Mouse (Mus musculus) CD8-positive naive resting alpha-beta T cell, adult 2 months (primary cell): ENCODE results near the gene Zranb3.
A peak's percentile ranks its signal among the peaks of the same experiment; 100 is the strongest.
"Not testable (repeated sequence)": the region's sequence is repeated elsewhere in the genome, so short reads cannot be mapped to it uniquely, and the experiment has no call there.

ENCODE experiments used
- DNase-seq, 2 experiments: peaks; one replicate each; pipeline ENCODE4 v3.0.0; 2022; ENCODE audit warnings: low read depth in 2 of 2, low spot score in 2 of 2

Gene Zranb3

GRCm38 (mm10) chr1:128102641-128103461, at the start of gene Zranb3, which contains the start of gene R3hdm1:
Gene Zranb3, minus strand, starts transcription at chr1:128103047.
Gene R3hdm1, plus strand, starts transcription at chr1:128103301.
- DNase-seq, result peak; percentile 94 to 96

GRCm38 (mm10) chr1:128141737-128142136, 38.9 kb upstream of the Zranb3 start:
- no peak for DNase-seq

DNA sequence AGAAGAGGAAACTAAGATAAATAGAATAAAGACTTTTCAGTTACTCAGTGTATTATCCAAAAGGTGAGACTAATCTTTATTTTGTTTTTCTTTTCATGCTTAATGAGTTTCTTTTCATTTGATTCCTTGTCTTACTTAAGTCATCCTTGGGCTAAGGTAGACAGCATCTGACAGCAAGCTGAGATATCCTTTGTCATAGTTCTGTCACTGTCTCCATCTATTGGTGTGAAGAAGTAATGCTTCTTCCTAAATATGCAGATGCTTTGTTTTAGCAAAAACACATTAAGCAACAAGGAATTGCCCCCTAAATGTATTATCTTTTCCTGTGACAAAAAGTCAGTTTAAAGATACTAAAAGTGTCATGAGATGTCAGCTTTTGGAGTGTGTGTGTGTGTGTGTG, 38.2 kb upstream of the Zranb3 start:
- DNase-seq, result no peak

DNA sequence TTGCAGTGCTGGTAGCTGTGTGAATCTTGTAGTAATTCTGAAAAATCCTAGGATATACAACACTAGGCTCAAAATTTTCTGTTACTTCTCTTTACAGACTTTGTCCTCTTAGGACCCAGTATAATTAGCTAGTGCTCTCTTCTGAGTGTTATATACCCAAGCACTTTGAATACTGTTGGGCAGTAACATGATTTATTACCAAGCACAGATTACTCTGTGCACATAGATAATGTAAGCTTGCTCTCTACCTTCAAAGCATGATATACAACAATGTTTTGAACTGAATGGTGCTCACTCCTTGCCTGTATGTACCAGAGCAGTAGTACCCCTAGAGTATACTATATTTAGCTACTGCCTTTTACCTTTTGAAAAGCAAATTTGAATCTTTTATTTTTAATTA, 33.4 kb upstream of the Zranb3 start:
- DNase-seq, result not testable (repeated sequence)

- no peak for DNase-seq
These were observed 18.2 kb upstream of the Zranb3 start for GRCm38 (mm10) chr1:128120913-128121627.

GRCm38 (mm10) chr1:128103520-128104088, 757 bp upstream of the Zranb3 start:
- peak in 1 of 2 experiments; percentile 59 for DNase-seq

- DNase-seq, result no peak
These were observed 601 bp downstream of the Zranb3 start for GRCm38 (mm10) chr1:128102251-128102640.

DNA sequence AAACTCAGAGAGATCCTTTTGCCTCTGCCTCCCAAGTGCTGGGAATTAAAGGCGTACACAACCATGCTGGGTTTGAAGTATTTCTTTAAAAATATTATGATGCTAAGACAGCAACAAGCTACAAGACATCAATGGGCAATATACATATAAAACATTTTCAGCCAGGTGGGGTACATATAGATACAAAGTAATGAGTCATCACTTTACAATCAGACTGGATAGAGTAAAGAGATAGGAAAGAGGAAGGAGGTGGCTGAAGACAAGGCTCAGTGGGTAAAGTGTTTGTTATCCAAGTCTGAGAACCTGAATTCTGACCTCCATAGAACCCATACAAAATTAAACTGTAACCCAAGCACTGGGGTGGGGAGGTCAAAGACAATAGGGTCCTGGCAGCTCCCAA, 4.5 kb downstream of the Zranb3 start:
- DNase-seq, result no peak

GRCm38 (mm10) chr1:128094686-128095085, 8.2 kb downstream of the Zranb3 start:
- DNase-seq, result no peak

GRCm38 (mm10) chr1:128082800-128083199, 20.0 kb downstream of the Zranb3 start:
- no peak for DNase-seq

DNA sequence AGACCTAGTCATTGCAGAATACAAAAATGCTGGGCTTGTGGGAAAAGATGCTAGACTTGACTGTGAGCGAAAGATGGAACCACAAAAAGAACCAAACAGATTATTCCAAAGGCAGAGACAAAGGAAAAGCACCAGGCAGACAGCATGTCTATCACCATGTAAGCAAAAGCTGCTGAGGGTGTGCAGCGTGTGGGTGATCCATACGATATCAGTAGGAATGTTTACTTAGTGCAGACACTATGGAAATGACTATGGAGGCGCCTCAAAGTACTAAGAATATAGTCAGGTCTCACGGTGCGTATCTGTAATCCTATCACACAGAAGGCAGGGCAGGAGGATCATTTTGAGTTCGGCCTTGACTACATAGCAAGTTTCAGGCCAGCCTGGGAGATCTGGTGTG, 21.0 kb downstream of the Zranb3 start:
- DNase-seq, result no peak

- no peak for DNase-seq
These were observed 21.7 kb downstream of the Zranb3 start for GRCm38 (mm10) chr1:128080936-128081696.

DNA sequence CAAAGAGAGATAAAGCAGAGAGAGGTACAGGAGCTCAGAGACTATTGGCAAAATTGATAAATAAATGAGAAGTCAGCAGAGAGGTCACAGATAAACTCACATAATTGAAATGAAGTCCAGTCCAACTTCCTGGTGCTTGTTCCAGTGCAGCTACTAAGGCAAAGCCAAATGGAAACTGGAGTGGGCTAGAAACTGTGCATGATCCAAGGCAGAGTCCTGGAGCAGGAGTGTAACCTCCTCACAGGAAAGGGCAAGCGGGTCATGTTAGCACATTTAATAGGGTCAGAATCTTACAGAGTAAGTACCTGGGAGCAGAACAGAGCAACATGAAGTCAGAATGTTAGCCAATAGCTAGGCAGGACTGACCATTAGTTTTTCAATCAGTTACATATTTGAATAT, 24.2 kb downstream of the Zranb3 start:
- no peak for DNase-seq

- DNase-seq, result no peak
These were observed 25.1 kb downstream of the Zranb3 start for GRCm38 (mm10) chr1:128077788-128078187.

DNA sequence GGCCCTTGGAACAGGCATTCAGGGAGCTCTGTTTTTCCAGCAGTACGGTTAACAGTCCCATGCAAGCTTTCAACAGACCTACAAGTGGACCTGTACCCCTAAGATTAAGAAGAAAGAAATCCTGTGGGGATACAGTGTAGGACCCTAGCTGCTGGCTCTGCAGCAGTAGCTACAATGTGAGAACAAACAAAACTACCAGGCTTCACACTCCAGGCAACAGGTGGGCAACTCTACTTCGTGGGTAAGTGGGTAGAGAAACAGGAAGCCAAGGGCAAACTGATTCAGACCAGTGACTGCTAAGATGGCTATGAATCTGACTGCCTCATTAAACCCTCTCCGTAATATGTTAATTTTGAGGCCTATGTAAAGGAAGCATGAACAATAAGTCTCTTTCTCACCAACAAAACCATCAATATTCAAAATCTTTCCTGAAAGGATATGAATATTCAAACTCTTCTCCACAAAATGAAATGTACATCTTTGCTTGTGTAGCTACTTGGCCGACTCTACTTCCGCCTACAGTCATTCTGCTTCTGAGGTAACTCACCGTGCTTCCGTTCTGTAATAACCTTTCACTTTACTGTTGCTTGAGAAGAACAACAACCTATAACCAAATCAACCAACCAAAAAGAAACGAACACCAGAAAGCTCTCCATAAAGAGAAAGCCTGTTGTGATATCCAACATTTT, 25.9 kb downstream of the Zranb3 start:
- DNase-seq, result no peak

GRCm38 (mm10) chr1:128073051-128073450, 29.8 kb downstream of the Zranb3 start:
- DNase-seq, result no peak

DNA sequence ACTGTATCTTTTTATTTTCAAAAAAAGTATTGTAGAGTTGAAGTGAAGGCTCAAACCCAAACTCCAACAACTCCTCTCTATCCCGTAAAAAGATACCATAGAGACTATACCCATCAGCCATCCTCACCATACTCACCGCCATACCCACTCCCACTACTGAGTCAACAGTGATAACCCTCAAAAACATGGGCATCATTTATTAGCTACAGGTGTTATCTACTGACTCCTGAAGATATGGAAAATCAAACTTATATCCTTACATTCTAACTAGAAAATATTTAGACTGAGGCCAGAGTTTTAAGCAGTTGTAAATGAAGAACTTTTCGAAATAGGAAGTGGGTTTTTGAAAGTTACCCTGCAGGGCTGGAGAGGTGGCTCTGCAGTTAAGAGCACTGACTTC, 32.8 kb downstream of the Zranb3 start:
- no peak for DNase-seq

GRCm38 (mm10) chr1:128068945-128069397, 33.9 kb downstream of the Zranb3 start:
- no peak for DNase-seq

DNA sequence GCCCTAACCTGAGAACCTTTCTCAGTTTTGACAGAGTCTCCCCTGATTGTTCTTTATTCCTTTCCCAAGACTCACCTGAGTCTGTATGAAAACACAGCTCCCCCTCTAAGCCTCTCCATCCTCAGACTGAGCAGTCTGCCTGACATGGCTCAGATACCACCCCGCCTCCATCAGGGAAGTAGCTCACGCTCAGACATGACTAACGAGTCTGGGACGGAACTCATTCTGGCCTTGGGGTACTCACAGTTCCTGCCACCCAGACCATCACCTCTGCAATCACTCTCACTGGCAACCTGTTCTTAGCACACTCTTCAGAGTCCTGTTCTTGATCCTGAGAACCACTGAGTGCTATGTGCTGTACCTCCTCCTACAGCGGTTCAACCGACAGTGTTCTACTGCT, 38.1 kb downstream of the Zranb3 start:
- DNase-seq, result no peak

GRCm38 (mm10) chr1:128062167-128062566, 40.7 kb downstream of the Zranb3 start:
- DNase-seq, result no peak

DNA sequence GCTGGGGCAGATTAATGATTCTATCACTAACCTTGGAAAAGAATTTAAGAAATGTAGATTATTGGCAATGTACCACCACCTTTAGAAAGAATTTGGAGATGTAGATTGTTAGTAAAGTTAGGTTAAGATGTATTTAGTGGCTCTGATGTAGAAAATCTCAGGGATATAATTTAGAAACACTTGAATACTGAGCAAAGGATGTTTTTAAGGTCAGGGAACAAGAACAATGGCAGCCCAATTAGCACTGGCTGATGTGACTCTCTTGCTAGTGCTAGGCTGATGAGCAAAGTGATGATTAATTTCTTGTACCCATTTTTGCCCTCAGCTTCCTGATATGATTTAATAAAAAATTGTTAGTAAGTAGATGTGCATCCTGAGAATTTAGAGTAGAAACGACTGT, 41.4 kb downstream of the Zranb3 start:
- DNase-seq, result no peak
